ENCODE assay signal across 9 mouse cellular contexts in the genomic region with DNA sequence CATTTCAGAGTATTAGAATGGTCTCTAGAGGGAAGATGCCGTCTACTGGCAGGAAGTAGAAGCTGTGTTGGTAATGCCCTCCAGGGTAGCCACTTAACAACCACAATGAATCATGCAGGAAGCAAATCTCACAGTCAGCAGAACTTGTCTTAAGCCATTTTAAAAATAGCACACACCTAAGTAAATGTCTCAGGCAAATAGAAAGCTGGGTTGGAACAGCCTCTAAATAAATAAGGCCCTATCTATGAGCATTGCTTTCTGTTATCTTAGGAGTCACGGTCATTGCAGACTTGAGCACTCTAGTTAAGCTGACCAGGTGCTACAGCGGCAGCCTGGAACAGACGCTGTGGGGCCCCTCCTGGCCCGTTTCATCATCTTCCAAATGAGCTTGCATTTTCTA. TPM values are rescaled to one million over a fixed set of nuclear protein-coding genes. Genes with fewer than 3 reads are reported as not detected.
DNase-seq lines count a peak whose midpoint lies in the region; ATAC-seq lines count a peak whose summit lies in the region.
"Had no signal": no experiment of that assay in that cellular context is flagged by ENCODE, and none has a peak within 500 bp of the region (broad histone marks: within the 10 kb centered on the region; RNA-seq: fewer than 3 reads in every experiment).

No protein-coding gene starts in this region.

- no peak overlapping the region for H3K9ac ChIP-seq in lung, embryonic 16.5 days (ENCODE audit: low read length)
- H3K9ac ChIP-seq in intestine, embryonic 14.5 days (ENCODE audit: low read length): no peak overlapping the region
- H3K9ac ChIP-seq: limb, embryonic 12.5 days had no signal

- H3K4me3 ChIP-seq in lung, embryonic 16.5 days (ENCODE audit: low read length): no peak overlapping the region
- no peak overlapping the region for H3K4me3 ChIP-seq in intestine, embryonic 14.5 days (ENCODE audit: low read depth, low read length)
- H3K4me3 ChIP-seq: limb, embryonic 12.5 days had no signal

- 0 out of 2 replicates have a peak, but pooled peaks cover 2% of the 10 kb centered on the region for H3K4me1 ChIP-seq in lung, embryonic 16.5 days (replicated peaks; ENCODE audit: control insufficient read depth, insufficient read depth, low read length)
- no peaks in the 10 kb centered on the region for H3K4me1 ChIP-seq in intestine, embryonic 14.5 days (replicated peaks; ENCODE audit: control insufficient read depth, insufficient read depth, low read length)
- H3K4me1 ChIP-seq: limb, embryonic 12.5 days had no signal

- WGBS in lung, embryonic 16.5 days: 40% methylated on average over 5 of the region's 5 CpGs
- WGBS in intestine, embryonic 14.5 days: 60% methylated on average over 5 of the region's 5 CpGs

- ATAC-seq in lung, embryonic 16.5 days (ENCODE audit: low read depth): 0 out of 2 replicates have a peak, but pooled peaks have one; percentile 47
- no peak for ATAC-seq in intestine, embryonic 14.5 days (replicated peaks; ENCODE audit: low FRiP score, low TSS enrichment, low read depth)

- no peaks in the 10 kb centered on the region for H3K36me3 ChIP-seq in lung, embryonic 16.5 days (ENCODE audit: control insufficient read depth, insufficient read depth, low read length)
- H3K36me3 ChIP-seq in intestine, embryonic 14.5 days (ENCODE audit: control insufficient read depth, insufficient read depth, low read length): no peaks in the 10 kb centered on the region
- H3K36me3 ChIP-seq: limb, embryonic 12.5 days had no signal

- DNase-seq in lung, postnatal 14 days: no peak
- peak; percentile 63 for DNase-seq in NIH3T3 (ENCODE audit: low read depth)
- peak; percentile 46 for DNase-seq in intestine, embryonic 14.5 days (ENCODE audit: low spot score)
- DNase-seq in natural killer cell, adult 2 months (ENCODE audit: low spot score in 2 of 2): peak; percentile 52 to 63
- no peak for DNase-seq in cerebellum, adult 8-10 months
- no peak for DNase-seq in gastrocnemius, adult 18-20 months (ENCODE audit: low spot score)
- no peak for DNase-seq in frontal cortex, postnatal 14 days (ENCODE audit: low spot score in 2 of 2)

- no peaks in the 10 kb centered on the region for H3K9me3 ChIP-seq in lung, embryonic 16.5 days (ENCODE audit: control insufficient read depth, low read length)
- no peaks in the 10 kb centered on the region for H3K9me3 ChIP-seq in intestine, embryonic 14.5 days (ENCODE audit: control insufficient read depth, low read length)
- H3K9me3 ChIP-seq: limb, embryonic 12.5 days had no signal

- no peak overlapping the region for H3K27ac ChIP-seq in lung, embryonic 16.5 days (ENCODE audit: low read length)
- no peak overlapping the region for H3K27ac ChIP-seq in intestine, embryonic 14.5 days (ENCODE audit: low read depth)
- H3K27ac ChIP-seq: limb, embryonic 12.5 days had no signal

- H3K4me2 ChIP-seq in lung, embryonic 16.5 days (ENCODE audit: low read depth, low read length): no peak overlapping the region
- no peak overlapping the region for H3K4me2 ChIP-seq in intestine, embryonic 14.5 days (ENCODE audit: low read length)
- H3K4me2 ChIP-seq: limb, embryonic 12.5 days had no signal

- H3K27me3 ChIP-seq in lung, embryonic 16.5 days (ENCODE audit: control insufficient read depth, insufficient read depth, low read depth, low read length): no peaks in the 10 kb centered on the region; the same call in 1 of the 2 replicates
- no peaks in the 10 kb centered on the region for H3K27me3 ChIP-seq in intestine, embryonic 14.5 days (replicated peaks; ENCODE audit: control insufficient read depth, insufficient read depth, low read length)
- H3K27me3 ChIP-seq: limb, embryonic 12.5 days had no signal

RNA-seq across cellular contexts. Expression of a gene that starts 5.7 kb away (rescaled TPM):
- 101 and 105 TPM in 2 replicates for polyA plus RNA-seq in lung, embryonic 16.5 days (2015; fragmentation: Nextera tagmentation; extraction: Ambion mirVana)
- polyA plus RNA-seq in intestine, embryonic 14.5 days (2014; fragmentation: Nextera tagmentation; extraction: Ambion mirVana): 155 and 160 TPM in 2 replicates
- total RNA-seq in gastrocnemius, adult 18-20 months (2021): 10 to 100 TPM; 19.1 to 23.3 TPM

RNA-seq across cellular contexts. Expression of a gene that starts 42.3 kb away (rescaled TPM):
- 8.6 and 9.6 TPM in 2 replicates for polyA plus RNA-seq in lung, embryonic 16.5 days (2015; fragmentation: Nextera tagmentation; extraction: Ambion mirVana)
- polyA plus RNA-seq in intestine, embryonic 14.5 days (2014; fragmentation: Nextera tagmentation; extraction: Ambion mirVana): 6.3 and 6.8 TPM in 2 replicates
- total RNA-seq in gastrocnemius, adult 18-20 months (2021): under 1 TPM; 0.83 to 0.91 TPM

RNA-seq across cellular contexts. Expression of a gene that starts 56.8 kb away (rescaled TPM):
- polyA plus RNA-seq in lung, embryonic 16.5 days (2015; fragmentation: Nextera tagmentation; extraction: Ambion mirVana): 1.2 TPM in 2 replicates
- polyA plus RNA-seq in intestine, embryonic 14.5 days (2014; fragmentation: Nextera tagmentation; extraction: Ambion mirVana): 2.5 and 2.6 TPM in 2 replicates
- 1 to 10 TPM in 1 of 2 experiments, under 1 TPM in 1; 0.71 to 1.0 TPM for total RNA-seq in gastrocnemius, adult 18-20 months (2021)

Comparison
In these comparisons a context has a peak if more than half of its experiments do, and no peak if none do; other contexts are left out.
1. DNase-seq: peak in NIH3T3 (single experiment), intestine, embryonic 14.5 days (single experiment) and natural killer cell, adult 2 months (2 of 2); none in lung, postnatal 14 days (single experiment), cerebellum, adult 8-10 months (single experiment), gastrocnemius, adult 18-20 months (single experiment) and frontal cortex, postnatal 14 days (0 of 2).